Mouse (Mus musculus) midbrain, embryonic 13.5 days (tissue): Measurements from ENCODE around the gene Ppp2r1b. TPM values are rescaled to one million over a fixed set of nuclear protein-coding genes. Genes with fewer than 3 reads are reported as not detected.
A peak's percentile ranks its signal among the peaks of the same experiment; 100 is the strongest.

Experiments
- ATAC-seq: fragments of 200-750 bp; cut with Nextera tagmentation; 2 replicates; pipeline ENCODE4 v1.8.0; 2017; ENCODE audit warnings: mild to moderate bottlenecking, moderate TSS enrichment, moderate library complexity
- H3K27ac ChIP-seq: fragments of 300-500 bp; sonication (generic); 2 replicates; pipeline ENCODE4 v1.5.1; 2015; ENCODE audit warnings: inconsistent platforms, mild to moderate bottlenecking, moderate library complexity
- H3K27me3 ChIP-seq: fragments of 300-500 bp; sonication (generic); 2 replicates; pipeline ENCODE4 v1.6.1; 2015; ENCODE audit warnings: mild to moderate bottlenecking, inconsistent platforms
- H3K36me3 ChIP-seq: fragments of 300-500 bp; sonication (generic); 2 replicates; pipeline ENCODE4 v1.6.1; 2015; ENCODE audit warnings: mild to moderate bottlenecking, inconsistent platforms
- H3K4me1 ChIP-seq: fragments of 300-500 bp; sonication (generic); replicated peaks from 2 replicates; pipeline ENCODE4 v1.6.1; 2015; ENCODE audit warnings: inconsistent platforms
- H3K4me2 ChIP-seq: fragments of 300-500 bp; sonication (generic); replicated peaks from 2 replicates; pipeline ENCODE4 v1.6.1; 2015; ENCODE audit warnings: moderate library complexity, mild to moderate bottlenecking, inconsistent platforms
- H3K4me3 ChIP-seq: fragments of 300-500 bp; sonication (generic); replicated peaks from 2 replicates; pipeline ENCODE4 v1.5.1; 2015; ENCODE audit warnings: mild to moderate bottlenecking, inconsistent platforms
- H3K9ac ChIP-seq: fragments of 300-500 bp; sonication (generic); replicated peaks from 2 replicates; pipeline ENCODE4 v1.6.1; 2015; ENCODE audit warnings: mild to moderate bottlenecking, inconsistent platforms
- H3K9me3 ChIP-seq: fragments of 300-500 bp; sonication (generic); 2 replicates; pipeline ENCODE4 v1.6.1; 2016; ENCODE audit warnings: mild to moderate bottlenecking, inconsistent platforms
- WGBS: fragments of 180-500 bp; shearing (Covaris S2); methylation state at CpG from one replicate; pipeline ENCODE4 v1.1.7; 2015; 5-methylcytosine and 5-hydroxymethylcytosine counted together
- polyA plus RNA-seq: library from polyadenylated mRNA; unstranded; fragments of >200 nt; fragmentation: Nextera tagmentation; extraction: Ambion mirVana; gene quantifications from 2 replicates; pipeline ENCODE4 v1.2.1, GENCODE M21; 2015

Gene Ppp2r1b
- polyA plus RNA-seq, 1 experiment from 2014 or later = 58.0 TPM

DNA sequence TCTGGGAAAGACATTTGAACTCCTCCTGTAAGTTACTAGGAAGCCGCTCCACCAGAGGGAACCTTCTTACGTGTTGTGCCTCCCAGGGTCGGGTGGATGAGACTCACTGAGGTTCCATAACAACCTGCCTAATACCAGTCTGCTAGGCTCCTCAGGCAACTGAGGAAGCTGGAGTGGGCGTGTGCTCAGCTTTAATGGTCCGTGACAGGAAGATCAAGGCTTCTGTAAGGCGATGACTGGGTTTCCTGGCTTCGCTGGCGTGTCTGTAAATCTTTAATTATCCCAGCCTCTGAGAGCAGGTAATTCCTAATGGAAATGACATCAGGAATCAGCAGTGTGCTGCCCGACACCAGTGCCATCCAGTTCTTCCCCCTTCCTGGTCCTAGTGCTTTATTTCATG, 446 bp downstream of the Ppp2r1b start:
- H3K9ac ChIP-seq = no peak overlapping the region
- no peaks in the 10 kb centered on the region for H3K9me3 ChIP-seq
- 70% methylated on average over 9 of the region's 9 CpGs for WGBS
- peaks cover 20% of the 10 kb centered on the region for H3K36me3 ChIP-seq
- no peak overlapping the region for H3K4me2 ChIP-seq
- H3K27ac ChIP-seq = no peak overlapping the region
- no peak for ATAC-seq
- H3K27me3 ChIP-seq = no peaks in the 10 kb centered on the region
- H3K4me1 ChIP-seq = peaks cover 4% of the 10 kb centered on the region
- H3K4me3 ChIP-seq = no peak overlapping the region

GRCm38 (mm10) chr9:50847133-50847532, 2.0 kb downstream of the Ppp2r1b start:
- WGBS = 87% methylated on average over 6 of the region's 6 CpGs
- no peak for ATAC-seq
- Histone ChIP-seq H3K27me3 (no peaks in the 10 kb centered on the region), H3K9ac (no peak overlapping the region), H3K9me3 (no peaks in the 10 kb centered on the region), H3K4me2 (no peak overlapping the region), H3K36me3 (peaks cover 20% of the 10 kb centered on the region), H3K4me3 (no peak overlapping the region), H3K27ac (no peak overlapping the region), H3K4me1 (peaks cover 8% of the 10 kb centered on the region)

- WGBS = 78% methylated on average over 12 of the region's 12 CpGs
- no peak overlapping the region for H3K4me2 ChIP-seq
- ATAC-seq = no peak
- H3K4me3 ChIP-seq = no peak overlapping the region
- H3K9ac ChIP-seq = no peak overlapping the region
- no peaks in the 10 kb centered on the region for H3K9me3 ChIP-seq
- no peak overlapping the region for H3K27ac ChIP-seq
- peaks cover 17% of the 10 kb centered on the region for H3K36me3 ChIP-seq
- peaks cover 8% of the 10 kb centered on the region for H3K4me1 ChIP-seq
- H3K27me3 ChIP-seq = no peaks in the 10 kb centered on the region
Observed at GRCm38 (mm10) chr9:50847606-50848368, 2.7 kb downstream of the Ppp2r1b start.

DNA sequence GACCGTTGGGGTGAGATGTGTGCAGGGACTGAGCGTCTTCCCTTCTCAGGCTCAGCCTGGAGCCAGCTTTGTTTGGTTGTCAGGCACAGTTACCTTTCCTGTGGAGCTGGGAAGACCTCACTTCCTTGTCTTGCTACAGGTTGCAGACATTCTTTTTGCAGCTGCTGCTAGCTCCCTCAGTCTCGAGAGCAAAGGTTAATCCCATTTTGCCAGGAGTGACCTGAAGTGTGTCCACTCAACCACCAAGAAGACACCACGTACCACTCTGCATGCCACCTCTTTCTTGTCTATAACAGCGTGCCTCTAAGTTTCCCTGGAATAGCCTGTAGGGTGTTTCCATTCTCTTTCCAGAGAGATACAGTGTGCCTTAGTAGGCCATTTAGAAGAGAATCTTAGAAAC, 3.7 kb downstream of the Ppp2r1b start:
- Histone ChIP-seq H3K4me3 (no peak overlapping the region), H3K27ac (no peak overlapping the region), H3K4me1 (peaks cover 15% of the 10 kb centered on the region), H3K9ac (no peak overlapping the region), H3K36me3 (peaks cover 9% of the 10 kb centered on the region), H3K4me2 (no peak overlapping the region), H3K9me3 (no peaks in the 10 kb centered on the region), H3K27me3 (no peaks in the 10 kb centered on the region)
- WGBS = 52% methylated on average over 5 of the region's 5 CpGs
- ATAC-seq = peak; percentile 28; the same call in 1 of the 2 replicates

DNA sequence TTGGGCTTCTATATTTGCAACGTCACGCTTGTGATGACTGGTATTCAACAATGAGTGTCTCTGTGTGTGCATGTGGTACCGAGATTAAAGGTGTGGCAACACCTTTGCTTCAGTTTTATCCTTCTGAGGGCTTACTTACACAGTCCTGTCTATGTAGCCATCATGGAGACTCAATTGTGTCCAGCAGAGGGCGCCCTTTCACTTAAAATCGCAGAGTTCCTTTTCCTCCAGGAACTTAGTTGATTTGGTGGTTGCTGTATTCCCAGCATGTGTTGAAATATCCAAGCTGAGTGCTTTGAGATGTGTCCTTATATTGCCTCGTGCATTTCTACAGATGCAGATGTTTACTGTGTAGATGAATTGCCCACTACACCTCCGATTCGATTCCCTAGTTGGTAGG, 4.1 kb downstream of the Ppp2r1b start:
- Histone ChIP-seq H3K27ac (no peak overlapping the region), H3K4me3 (no peak overlapping the region), H3K9ac (no peak overlapping the region), H3K9me3 (no peaks in the 10 kb centered on the region), H3K4me1 (peaks cover 15% of the 10 kb centered on the region), H3K27me3 (no peaks in the 10 kb centered on the region), H3K4me2 (no peak overlapping the region), H3K36me3 (peaks cover 5% of the 10 kb centered on the region)
- ATAC-seq = peak; percentile 79
- 21% methylated on average over 8 of the region's 8 CpGs for WGBS

DNA sequence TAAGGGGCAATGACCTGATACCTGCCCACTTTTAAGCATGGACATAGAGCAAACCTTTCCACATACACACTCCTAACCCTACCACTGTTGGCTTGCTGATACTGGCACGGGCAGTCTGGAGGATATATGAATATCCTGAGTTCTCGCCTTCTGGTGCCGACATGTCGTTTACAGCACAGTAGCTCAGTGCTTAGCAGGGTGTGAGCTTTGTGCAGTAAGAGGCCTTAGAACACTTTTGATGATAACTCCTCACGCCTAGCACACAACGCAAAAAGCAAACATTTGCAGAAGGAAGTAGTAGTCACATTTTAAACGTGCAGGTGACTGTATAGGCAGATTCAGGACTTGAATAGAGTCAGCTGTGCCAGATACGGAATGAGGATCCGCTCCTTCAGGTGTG, 4.7 kb downstream of the Ppp2r1b start:
- Histone ChIP-seq H3K9me3 (no peaks in the 10 kb centered on the region), H3K27ac (no peak overlapping the region), H3K36me3 (no peaks in the 10 kb centered on the region; the same call in 1 of the 2 replicates), H3K4me2 (no peak overlapping the region), H3K9ac (no peak overlapping the region), H3K27me3 (no peaks in the 10 kb centered on the region), H3K4me1 (peaks cover 15% of the 10 kb centered on the region), H3K4me3 (no peak overlapping the region)
- ATAC-seq = peak; percentile 26; the same call in 1 of the 2 replicates
- WGBS = 79% methylated on average over 9 of the region's 9 CpGs

DNA sequence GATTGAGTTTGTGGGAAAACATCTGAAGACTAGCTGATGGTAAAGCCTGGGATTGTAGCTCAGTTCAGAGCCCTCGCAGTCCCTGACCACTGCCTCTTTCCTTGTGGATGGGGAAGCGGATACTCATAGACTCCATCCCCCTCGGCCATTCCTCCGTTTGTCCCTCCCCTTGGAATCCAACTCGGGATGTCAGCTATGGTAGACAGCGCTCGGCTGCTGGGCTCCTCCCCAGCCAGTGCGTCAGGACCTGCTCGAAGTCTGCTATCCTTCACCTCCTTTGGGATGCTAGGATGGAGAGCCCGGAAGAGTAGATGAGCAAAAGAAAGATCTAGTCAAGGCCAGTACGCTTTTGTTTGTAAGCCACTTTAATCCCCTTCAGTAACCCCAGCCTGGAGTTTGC, 5.2 kb downstream of the Ppp2r1b start:
- no peak overlapping the region for H3K9ac ChIP-seq
- no peaks in the 10 kb centered on the region for H3K36me3 ChIP-seq
- WGBS = 15% methylated on average over 11 of the region's 11 CpGs
- H3K4me1 ChIP-seq = peaks cover 15% of the 10 kb centered on the region
- H3K27me3 ChIP-seq = no peaks in the 10 kb centered on the region
- no peak overlapping the region for H3K27ac ChIP-seq
- no peak overlapping the region for H3K4me2 ChIP-seq
- H3K4me3 ChIP-seq = no peak overlapping the region
- no peak for ATAC-seq
- no peaks in the 10 kb centered on the region for H3K9me3 ChIP-seq

GRCm38 (mm10) chr9:50850713-50851112, 5.6 kb downstream of the Ppp2r1b start:
- ATAC-seq = no peak
- no peaks in the 10 kb centered on the region for H3K27me3 ChIP-seq
- no peak overlapping the region for H3K4me3 ChIP-seq
- H3K9me3 ChIP-seq = no peaks in the 10 kb centered on the region
- peaks cover 15% of the 10 kb centered on the region for H3K4me1 ChIP-seq
- 0 out of 2 replicates have a peak overlapping the region, but pooled peaks have one; percentile 15 for H3K9ac ChIP-seq
- H3K27ac ChIP-seq = no peak overlapping the region
- 38% methylated on average over 8 of the region's 8 CpGs for WGBS
- H3K4me2 ChIP-seq = no peak overlapping the region
- H3K36me3 ChIP-seq = no peaks in the 10 kb centered on the region

DNA sequence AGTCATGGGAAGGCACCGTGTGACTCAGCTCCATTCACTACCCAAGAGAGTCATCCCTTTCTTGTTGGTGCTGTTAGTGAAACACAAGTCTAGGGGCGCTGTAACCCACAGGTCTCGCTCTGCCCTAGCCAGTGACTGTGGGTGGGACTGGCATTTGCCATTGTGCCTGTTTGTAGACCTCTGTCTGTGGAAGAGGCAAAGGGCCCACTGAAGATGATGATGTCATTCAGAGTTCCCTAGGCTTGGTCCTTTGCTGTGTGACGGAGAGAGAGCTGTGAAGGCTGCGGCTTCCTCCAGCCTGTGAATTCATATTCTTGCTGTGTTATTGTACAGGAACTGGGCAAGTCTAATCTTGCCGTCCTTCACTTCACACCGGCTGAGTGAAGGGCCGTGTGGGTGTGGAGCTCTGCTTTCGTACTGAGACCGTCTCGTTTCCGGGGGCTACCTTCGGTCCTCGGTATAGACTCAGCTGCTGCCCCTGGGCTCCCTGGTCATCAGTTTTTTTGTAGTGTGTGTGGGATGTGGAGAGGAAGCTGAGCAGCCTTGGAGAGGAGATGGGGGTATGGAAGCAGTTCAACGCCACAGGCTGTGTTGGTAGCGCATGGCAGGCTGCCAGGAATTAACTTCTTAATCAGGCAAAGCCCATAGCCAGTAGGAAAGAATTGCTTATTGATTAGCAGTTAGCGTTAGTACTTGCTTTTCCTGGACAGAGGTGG, 7.7 kb downstream of the Ppp2r1b start:
- peak overlapping the region; percentile 3; the same call in 1 of the 2 replicates for H3K4me2 ChIP-seq
- H3K4me1 ChIP-seq = peaks cover 24% of the 10 kb centered on the region
- ATAC-seq = no peak
- no peaks in the 10 kb centered on the region for H3K27me3 ChIP-seq
- H3K36me3 ChIP-seq = no peaks in the 10 kb centered on the region
- H3K27ac ChIP-seq = no peak overlapping the region
- peak overlapping the region; percentile 10; the same call in 1 of the 2 replicates for H3K9ac ChIP-seq
- WGBS = 81% methylated on average over 17 of the region's 17 CpGs
- no peaks in the 10 kb centered on the region for H3K9me3 ChIP-seq
- H3K4me3 ChIP-seq = no peak overlapping the region

- H3K27ac ChIP-seq = no peak overlapping the region
- peaks cover 29% of the 10 kb centered on the region for H3K4me1 ChIP-seq
- H3K27me3 ChIP-seq = no peaks in the 10 kb centered on the region
- peaks cover 7% of the 10 kb centered on the region for H3K36me3 ChIP-seq
- H3K4me3 ChIP-seq = no peak overlapping the region
- H3K9me3 ChIP-seq = no peaks in the 10 kb centered on the region
- no peak overlapping the region for H3K9ac ChIP-seq
- no peak overlapping the region for H3K4me2 ChIP-seq
- WGBS = 67% methylated on average over 8 of the region's 8 CpGs
- no peak for ATAC-seq
Observed at GRCm38 (mm10) chr9:50854376-50854775, 9.3 kb downstream of the Ppp2r1b start.

DNA sequence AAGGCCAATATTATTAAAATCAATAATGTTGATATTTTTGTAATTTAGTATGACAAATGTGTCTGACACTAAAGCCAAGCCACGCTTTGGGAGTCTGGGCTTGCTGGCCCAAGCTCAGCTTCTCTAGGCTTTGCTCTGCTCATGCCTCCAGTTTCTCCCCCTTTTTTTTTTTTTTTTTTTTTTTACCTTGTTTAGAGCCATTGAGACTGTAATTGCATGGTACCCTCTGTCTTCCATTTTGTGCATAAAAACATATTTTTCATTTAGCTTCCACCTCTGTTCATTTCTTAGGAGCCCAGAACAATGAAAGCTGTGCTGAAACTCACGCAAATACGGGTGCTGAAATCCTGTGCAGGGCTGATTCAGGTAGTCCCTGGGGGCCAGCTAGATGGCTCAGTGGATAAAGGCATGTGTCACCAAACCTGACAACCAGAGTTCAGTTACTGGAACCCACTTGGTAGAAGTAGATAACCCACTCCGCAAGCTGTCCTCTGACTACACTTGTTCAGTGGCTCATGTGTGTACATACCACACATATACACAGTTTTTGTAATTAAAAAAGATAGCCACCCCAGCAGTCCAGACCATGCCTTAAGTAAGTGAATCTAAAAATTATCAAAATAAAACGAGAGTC, 10.1 kb downstream of the Ppp2r1b start:
- peaks cover 28% of the 10 kb centered on the region for H3K4me1 ChIP-seq
- H3K36me3 ChIP-seq = peaks cover 16% of the 10 kb centered on the region
- H3K9me3 ChIP-seq = no peaks in the 10 kb centered on the region
- no peak overlapping the region for H3K9ac ChIP-seq
- no peak overlapping the region for H3K4me2 ChIP-seq
- H3K27me3 ChIP-seq = no peaks in the 10 kb centered on the region
- no peak overlapping the region for H3K27ac ChIP-seq
- WGBS = 90% methylated on average over 5 of the region's 5 CpGs
- no peak overlapping the region for H3K4me3 ChIP-seq
- no peak for ATAC-seq

GRCm38 (mm10) chr9:50855780-50856179, 10.7 kb downstream of the Ppp2r1b start:
- Histone ChIP-seq H3K27me3 (no peaks in the 10 kb centered on the region), H3K4me3 (peak overlapping the region; percentile 80; the same call in 1 of the 2 replicates), H3K4me2 (peak overlapping the region; percentile 75), H3K4me1 (peaks cover 23% of the 10 kb centered on the region), H3K36me3 (peaks cover 21% of the 10 kb centered on the region), H3K9ac (no peak overlapping the region), H3K27ac (no peak overlapping the region), H3K9me3 (no peaks in the 10 kb centered on the region)
- 64% methylated on average over 5 of the region's 5 CpGs for WGBS
- no peak for ATAC-seq
